Mouse (Mus musculus): ENCODE measurements at regions not wholly inside any gene's neighbourhood (a gene's known extent, or its start where the extent isn't known, plus 50 kb on each side); places are given as distances from the start of the nearest gene placed in this dataset.

- H3K27me3 ChIP-seq = 0 out of 2 replicates have a peak, but pooled peaks cover 2% of the 10 kb centered on the region
- no peaks in the 10 kb centered on the region for H3K36me3 ChIP-seq
- H3K9me3 ChIP-seq = no peaks in the 10 kb centered on the region
- 7% methylated on average over 3 of the region's 3 CpGs for WGBS
- ATAC-seq (ENCODE audit: low FRiP score, low read depth) = no peak
- H3K9ac ChIP-seq = no peak overlapping the region
- no peak overlapping the region for H3K4me2 ChIP-seq
- H3K4me3 ChIP-seq = no peak overlapping the region
- H3K27ac ChIP-seq (replicated peaks) = no peak overlapping the region
- H3K4me1 ChIP-seq (replicated peaks) = peaks cover 3% of the 10 kb centered on the region; the same call in 1 of the 2 replicates
Observed at GRCm38 (mm10) chr19:14956392-14956791, 358.5 kb upstream of the Tle4 start.

- Histone ChIP-seq H3K9me3 (no peaks in the 10 kb centered on the region), H3K9ac (no peak overlapping the region), H3K4me1 (replicated peaks) (peaks cover 3% of the 10 kb centered on the region; the same call in 1 of the 2 replicates), H3K4me2 (no peak overlapping the region), H3K27ac (replicated peaks) (no peak overlapping the region), H3K36me3 (no peaks in the 10 kb centered on the region), H3K4me3 (no peak overlapping the region), H3K27me3 (0 out of 2 replicates have a peak, but pooled peaks cover 2% of the 10 kb centered on the region)
- ATAC-seq (ENCODE audit: low FRiP score, low read depth) = no peak
- WGBS = 13% methylated on average over 3 of the region's 3 CpGs
Observed at GRCm38 (mm10) chr19:14955969-14956368, 358.1 kb upstream of the Tle4 start.

- ATAC-seq (ENCODE audit: low FRiP score, low read depth) = peak; percentile 23; the same call in 1 of the 2 replicates
- H3K9me3 ChIP-seq = no peaks in the 10 kb centered on the region
- no peaks in the 10 kb centered on the region for H3K36me3 ChIP-seq
- no peak overlapping the region for H3K9ac ChIP-seq
- 42% methylated on average over 9 of the region's 9 CpGs for WGBS
- no peak overlapping the region for H3K4me2 ChIP-seq
- H3K27ac ChIP-seq (replicated peaks) = no peak overlapping the region
- H3K4me3 ChIP-seq = no peak overlapping the region
- no peaks in the 10 kb centered on the region for H3K4me1 ChIP-seq (replicated peaks)
- H3K27me3 ChIP-seq = no peaks in the 10 kb centered on the region
Observed at GRCm38 (mm10) chr19:14940207-14940952, 342.5 kb upstream of the Tle4 start.

- 66% methylated on average over 1 of the region's 1 CpGs for whole genome bisulfite sequencing
- no peak for ATAC-seq (ENCODE audit: low FRiP score, low read depth)
Observed at GRCm38 (mm10) chr19:14922238-14922637, 324.4 kb upstream of the Tle4 start.

GRCm38 (mm10) chr19:14911056-14911850 lies 313.4 kb upstream of the Tle4 start:
- no peak for ATAC-seq (ENCODE audit: low FRiP score, low read depth)

More at GRCm38 (mm10) chr19:14922238-14922637, 324.4 kb upstream of the Tle4 start:
- Histone ChIP-seq H3K9ac (no peak overlapping the region), H3K27ac (replicated peaks) (no peak overlapping the region), H3K9me3 (no peaks in the 10 kb centered on the region), H3K36me3 (no peaks in the 10 kb centered on the region), H3K27me3 (no peaks in the 10 kb centered on the region), H3K4me2 (no peak overlapping the region), H3K4me3 (no peak overlapping the region), H3K4me1 (replicated peaks) (no peaks in the 10 kb centered on the region)

GRCm38 (mm10) chr19:14894875-14895274 lies 297.0 kb upstream of the Tle4 start:
- no peak for ATAC-seq (ENCODE audit: low FRiP score, low read depth)
- Histone ChIP-seq H3K36me3 (no peaks in the 10 kb centered on the region), H3K27ac (replicated peaks) (no peak overlapping the region), H3K4me2 (no peak overlapping the region), H3K4me1 (replicated peaks) (peaks cover 27% of the 10 kb centered on the region), H3K27me3 (0 out of 2 replicates have a peak, but pooled peaks cover 3% of the 10 kb centered on the region), H3K9ac (no peak overlapping the region), H3K4me3 (no peak overlapping the region), H3K9me3 (no peaks in the 10 kb centered on the region)
- WGBS = 94% methylated on average over 2 of the region's 2 CpGs

More at GRCm38 (mm10) chr19:14911056-14911850, 313.4 kb upstream of the Tle4 start:
- Histone ChIP-seq H3K9me3 (no peaks in the 10 kb centered on the region), H3K36me3 (no peaks in the 10 kb centered on the region), H3K9ac (no peak overlapping the region), H3K4me3 (no peak overlapping the region), H3K4me2 (no peak overlapping the region), H3K27me3 (no peaks in the 10 kb centered on the region), H3K27ac (replicated peaks) (no peak overlapping the region), H3K4me1 (replicated peaks) (no peaks in the 10 kb centered on the region)
- 88% methylated on average over 11 of the region's 11 CpGs for WGBS

GRCm38 (mm10) chr19:14892390-14892758 lies 294.5 kb upstream of the Tle4 start:
- Histone ChIP-seq H3K4me1 (replicated peaks) (peaks cover 42% of the 10 kb centered on the region), H3K9ac (no peak overlapping the region), H3K4me2 (no peak overlapping the region), H3K9me3 (no peaks in the 10 kb centered on the region), H3K36me3 (no peaks in the 10 kb centered on the region), H3K27ac (replicated peaks) (no peak overlapping the region), H3K27me3 (no peaks in the 10 kb centered on the region; the same call in 1 of the 2 replicates), H3K4me3 (no peak overlapping the region)
- 22% methylated on average over 6 of the region's 6 CpGs for WGBS
- no peak for ATAC-seq (ENCODE audit: low FRiP score, low read depth)

- Histone ChIP-seq H3K27me3 (no peaks in the 10 kb centered on the region; the same call in 1 of the 2 replicates), H3K36me3 (no peaks in the 10 kb centered on the region), H3K4me3 (no peak overlapping the region), H3K9me3 (no peaks in the 10 kb centered on the region), H3K4me2 (peak overlapping the region; percentile 54), H3K9ac (no peak overlapping the region), H3K27ac (replicated peaks) (0 out of 2 replicates have a peak overlapping the region, but pooled peaks have one; percentile 22), H3K4me1 (replicated peaks) (peaks cover 42% of the 10 kb centered on the region)
- WGBS = 10% methylated on average over 7 of the region's 8 CpGs
- ATAC-seq (ENCODE audit: low FRiP score, low read depth) = no peak
Observed at GRCm38 (mm10) chr19:14891689-14892389, 294.0 kb upstream of the Tle4 start.

- Histone ChIP-seq H3K9ac (no peak overlapping the region), H3K4me3 (peak overlapping the region; percentile 20), H3K36me3 (no peaks in the 10 kb centered on the region), H3K4me2 (peak overlapping the region; percentile 54), H3K27ac (replicated peaks) (peak overlapping the region; percentile 75), H3K4me1 (replicated peaks) (peaks cover 42% of the 10 kb centered on the region), H3K27me3 (peaks cover under 1% of the 10 kb centered on the region; the same call in 1 of the 2 replicates), H3K9me3 (no peaks in the 10 kb centered on the region)
- no peak for ATAC-seq (ENCODE audit: low FRiP score, low read depth)
- WGBS = under 1% methylated on average over 9 of the region's 9 CpGs
Observed at GRCm38 (mm10) chr19:14891090-14891428, 293.2 kb upstream of the Tle4 start.

GRCm38 (mm10) chr19:14890241-14891089 lies 292.6 kb upstream of the Tle4 start:
- 2% methylated on average over 21 of the region's 21 CpGs for WGBS
- no peak overlapping the region for H3K9ac ChIP-seq
- ATAC-seq (ENCODE audit: low FRiP score, low read depth) = peak; percentile 95

GRCm38 (mm10) chr19:14889794-14890193 lies 291.9 kb upstream of the Tle4 start:
- Histone ChIP-seq H3K4me3 (no peak overlapping the region), H3K27me3 (peaks cover 4% of the 10 kb centered on the region; the same call in 1 of the 2 replicates), H3K9ac (no peak overlapping the region), H3K36me3 (no peaks in the 10 kb centered on the region), H3K4me2 (peak overlapping the region; percentile 54), H3K4me1 (replicated peaks) (peaks cover 44% of the 10 kb centered on the region), H3K9me3 (no peaks in the 10 kb centered on the region), H3K27ac (replicated peaks) (peak overlapping the region; percentile 75)
- WGBS = 34% methylated on average over 3 of the region's 3 CpGs
- ATAC-seq (ENCODE audit: low FRiP score, low read depth) = peak; percentile 20; the same call in 1 of the 2 replicates

More at GRCm38 (mm10) chr19:14890241-14891089, 292.6 kb upstream of the Tle4 start:
- H3K36me3 ChIP-seq = no peaks in the 10 kb centered on the region
- peak overlapping the region; percentile 20 for H3K4me3 ChIP-seq
- peaks cover 4% of the 10 kb centered on the region; the same call in 1 of the 2 replicates for H3K27me3 ChIP-seq
- H3K9me3 ChIP-seq = no peaks in the 10 kb centered on the region
- peak overlapping the region; percentile 54 for H3K4me2 ChIP-seq
- H3K27ac ChIP-seq (replicated peaks) = peak overlapping the region; percentile 75
- peaks cover 42% of the 10 kb centered on the region for H3K4me1 ChIP-seq (replicated peaks)

Data from hindbrain, embryonic 15.5 days (tissue).